Mouse (Mus musculus): ENCODE measurements around the gene Arhgef7.

GRCm38 (mm10) chr8:11821451-11822206, 94.1 kb downstream of the Arhgef7 start:
- TF ChIP-seq GATA1 (IDR thresholded peaks at IDR 0.05; ENCODE audit: borderline replicate concordance, low read length) (no peak), FLI1 (IDR thresholded peaks at IDR 0.05; ENCODE audit: low read length) (no peak)
